Mouse (Mus musculus): Measurements from ENCODE around the gene H2-Q7.
"Not testable (repeated sequence)": the region's sequence is repeated elsewhere in the genome, so short reads cannot be mapped to it uniquely, and the experiment has no call there.

The H2-Q7 gene

GRCm38 (mm10) chr17:35438885-35439284 is at the start of gene H2-Q7:
H2-Q7 (plus strand) TSS chr17:35439155.
- DNase-seq = peak; percentile 46 to 66

- DNase-seq = peak in 1 of 2 experiments; percentile 13
Measured at GRCm38 (mm10) chr17:35389796-35390195, 49.2 kb upstream of the H2-Q7 start.

- not testable (repeated sequence) for DNase-seq
Measured at GRCm38 (mm10) chr17:35392671-35393070, 46.3 kb upstream of the H2-Q7 start.

- DNase-seq = not testable (repeated sequence)
Measured at GRCm38 (mm10) chr17:35393864-35394800, 44.8 kb upstream of the H2-Q7 start.

GRCm38 (mm10) chr17:35396956-35397355 is 42.0 kb upstream of the H2-Q7 start:
- DNase-seq = not testable (repeated sequence)

- DNase-seq = not testable (repeated sequence)
Measured at GRCm38 (mm10) chr17:35413057-35413456, 25.9 kb upstream of the H2-Q7 start.

GRCm38 (mm10) chr17:35415273-35416129 is 23.5 kb upstream of the H2-Q7 start:
- DNase-seq = not testable (repeated sequence)

- DNase-seq = no peak
Measured at GRCm38 (mm10) chr17:35418772-35419171, 20.2 kb upstream of the H2-Q7 start.

- not testable (repeated sequence) for DNase-seq
Measured at GRCm38 (mm10) chr17:35419564-35419963, 19.4 kb upstream of the H2-Q7 start.

- DNase-seq = peak in 1 of 2 experiments; percentile 62
Measured at GRCm38 (mm10) chr17:35420206-35420810, 18.6 kb upstream of the H2-Q7 start.

- DNase-seq = not testable (repeated sequence)
Measured at GRCm38 (mm10) chr17:35421331-35421730, 17.6 kb upstream of the H2-Q7 start.

- DNase-seq = not testable (repeated sequence)
Measured at GRCm38 (mm10) chr17:35422360-35422759, 16.6 kb upstream of the H2-Q7 start.

GRCm38 (mm10) chr17:35423131-35423810 is 15.7 kb upstream of the H2-Q7 start:
- DNase-seq = not testable (repeated sequence)

GRCm38 (mm10) chr17:35424106-35424505 is 14.8 kb upstream of the H2-Q7 start:
- DNase-seq = not testable (repeated sequence)

- DNase-seq = peak; percentile 29 to 58
Measured at GRCm38 (mm10) chr17:35424624-35425416, 14.1 kb upstream of the H2-Q7 start, which contains the start of gene H2-Q6. H2-Q6 (plus strand) TSS chr17:35424850.

GRCm38 (mm10) chr17:35425474-35425873 is 13.5 kb upstream of the H2-Q7 start:
- DNase-seq = not testable (repeated sequence)

- not testable (repeated sequence) for DNase-seq
Measured at GRCm38 (mm10) chr17:35428883-35429282, 10.1 kb upstream of the H2-Q7 start.

GRCm38 (mm10) chr17:35430671-35431070 is 8.3 kb upstream of the H2-Q7 start:
- DNase-seq = not testable (repeated sequence)

- not testable (repeated sequence) for DNase-seq
Measured at GRCm38 (mm10) chr17:35432167-35432566, 6.8 kb upstream of the H2-Q7 start.

GRCm38 (mm10) chr17:35434836-35435235 is 4.1 kb upstream of the H2-Q7 start:
- DNase-seq = peak in 1 of 2 experiments; percentile 39

GRCm38 (mm10) chr17:35435577-35435976 is 3.4 kb upstream of the H2-Q7 start:
- not testable (repeated sequence) for DNase-seq
